In the genomic region with DNA sequence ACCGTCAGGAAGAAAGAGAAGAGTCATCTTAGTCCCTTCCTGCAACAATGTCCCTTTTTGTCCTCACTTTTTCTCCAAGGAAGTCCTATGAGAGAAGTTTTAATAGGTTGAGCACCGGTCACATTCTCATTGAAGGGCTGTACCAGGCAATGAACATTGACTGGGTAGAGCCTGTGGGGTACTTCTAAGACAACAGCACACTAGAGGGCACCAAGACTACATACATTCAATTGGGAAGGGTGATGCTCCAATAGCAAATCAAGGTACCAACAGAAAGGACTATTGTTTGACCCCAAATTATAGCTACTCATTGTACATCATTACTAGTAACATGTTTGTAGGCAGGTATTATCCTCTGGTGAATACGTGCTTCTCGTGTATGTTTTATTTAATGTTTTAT, we compare ENCODE assay signal across 14 mouse cellular contexts.
DNase-seq lines count a peak whose midpoint lies in the region; ATAC-seq and TF ChIP-seq lines count a peak whose summit lies in the region.
"Had no signal": no experiment of that assay in that cellular context is flagged by ENCODE, and none has a peak within 500 bp of the region (broad histone marks: within the 10 kb centered on the region; RNA-seq: fewer than 3 reads in every experiment).

No protein-coding gene starts in this region.

- no peak for ATAC-seq in inflammation-experienced regulatory T-cells, adult 6 months
- ATAC-seq: forebrain, embryonic 13.5 days had no signal

- no peak for DNase-seq in gastrocnemius, adult 2 months
- no peak for DNase-seq in gastrocnemius, postnatal 14 days
- peak; percentile 26 for DNase-seq in layer of hippocampus, adult 11-12 months (ENCODE audit: low spot score)
- no peak for DNase-seq in layer of hippocampus, postnatal 14 days (ENCODE audit: low spot score in 2 of 2)
- DNase-seq in right cerebral cortex, adult 18-20 months: peak; percentile 5
- no peak for DNase-seq in right cerebral cortex, postnatal 14 days
- DNase-seq: adrenal gland, postnatal 10 days; gastrocnemius, postnatal 25 days had no signal

- intact Hi-C loops in gastrocnemius, adult 2 months (cut with DNase I): no loop called here
- intact Hi-C loops in gastrocnemius, postnatal 14 days (cut with DNase I; ENCODE audit: low total_unique reads): no loop called here

- TF ChIP-seq CTCF in gastrocnemius, adult 2 months (IDR thresholded peaks at IDR 0.05): peak; percentile 34; the same call in 1 of the 2 replicates

- H3K27ac ChIP-seq in gastrocnemius, adult 2 months: no peak overlapping the region
- H3K27ac ChIP-seq: embryonic facial prominence, embryonic 13.5 days; forebrain, embryonic 13.5 days; heart, embryonic 15.5 days; hindbrain, embryonic 15.5 days; limb, embryonic 13.5 days had no signal

- no peak overlapping the region for H3K4me3 ChIP-seq in gastrocnemius, adult 2 months
- H3K4me3 ChIP-seq: embryonic facial prominence, embryonic 13.5 days; forebrain, embryonic 13.5 days; heart, embryonic 15.5 days; hindbrain, embryonic 15.5 days; limb, embryonic 13.5 days had no signal

Comparison
In these comparisons a context has a peak if more than half of its experiments do, and no peak if none do; other contexts are left out.
1. DNase-seq: peak in layer of hippocampus, adult 11-12 months (single experiment) and right cerebral cortex, adult 18-20 months (single experiment); none in gastrocnemius, adult 2 months (single experiment), gastrocnemius, postnatal 14 days (single experiment), layer of hippocampus, postnatal 14 days (0 of 2) and right cerebral cortex, postnatal 14 days (single experiment).